Mouse (Mus musculus): ENCODE data around the gene Olfr470. TPM values are rescaled to one million over a fixed set of nuclear protein-coding genes. Genes with fewer than 3 reads are reported as not detected.
"Not testable (repeated sequence)": the region's sequence is repeated elsewhere in the genome, so short reads cannot be mapped to it uniquely, and the experiment has no call there.

Olfr470 gene
- not detected in 2 replicates for polyA plus RNA-seq (2015; fragmentation: Nextera tagmentation; extraction: Ambion mirVana)

DNA sequence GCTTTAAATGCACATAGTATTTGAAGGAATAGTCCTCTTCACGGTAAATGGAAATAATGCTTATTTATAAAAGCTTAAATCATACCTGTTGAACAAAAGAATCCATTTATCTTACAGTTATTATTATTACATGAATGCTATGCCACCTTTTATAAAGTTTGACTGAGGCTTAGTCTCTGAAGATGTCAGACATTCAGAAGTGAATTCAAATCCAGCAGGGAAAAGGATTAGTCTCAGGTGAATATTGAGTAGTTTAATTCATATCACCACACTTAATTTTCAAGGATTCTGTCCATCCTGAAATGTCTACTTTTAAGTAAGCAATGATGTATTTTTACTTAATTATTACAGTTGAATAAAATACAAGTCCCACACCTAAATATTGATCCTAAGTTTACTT, at the start of gene Olfr470:
TSS of gene Olfr470 (minus strand) at position 101 of the 400 bp plus-strand sequence.
- ATAC-seq: not testable (repeated sequence)

DNA sequence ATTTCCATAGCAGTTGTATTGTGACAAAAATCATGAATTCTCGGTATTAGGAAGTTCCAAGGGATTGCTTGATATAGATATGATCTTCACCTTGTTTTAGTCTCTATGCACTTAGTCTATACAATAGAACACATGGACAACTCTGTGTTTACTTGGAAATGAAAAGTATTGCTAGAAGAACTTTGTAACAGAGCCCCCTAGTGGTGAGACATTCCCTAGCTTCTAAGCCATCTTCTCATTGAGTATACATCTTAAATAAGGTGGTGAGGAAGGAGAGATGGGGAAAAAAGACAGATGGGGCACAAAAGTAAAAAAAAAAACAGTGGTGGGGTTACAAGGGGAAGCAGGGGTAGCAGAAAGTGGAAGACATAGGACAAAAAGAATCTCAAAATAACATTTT, 5.6 kb downstream of the Olfr470 start:
- Histone ChIP-seq H3K27me3 (replicated peaks; ENCODE audit: control insufficient read depth, insufficient read depth, low read length) (no peaks in the 10 kb centered on the region), H3K9me3 (ENCODE audit: control insufficient read depth, low read length) (no peaks in the 10 kb centered on the region), H3K9ac (replicated peaks; ENCODE audit: low read depth, low read length) (no peak overlapping the region), H3K4me2 (ENCODE audit: low read length) (no peak overlapping the region), H3K4me1 (replicated peaks; ENCODE audit: control insufficient read depth, insufficient read depth, low read length) (no peaks in the 10 kb centered on the region), H3K4me3 (replicated peaks; ENCODE audit: low read length) (no peak overlapping the region), H3K27ac (ENCODE audit: low read length) (no peak overlapping the region), H3K36me3 (ENCODE audit: control insufficient read depth, insufficient read depth) (no peaks in the 10 kb centered on the region)
- no peak for ATAC-seq
- WGBS: 79% methylated on average over 1 of the region's 1 CpGs

More for the DNA sequence above, at the start of gene Olfr470:
- H3K27ac ChIP-seq (ENCODE audit: low read length); H3K36me3 ChIP-seq (ENCODE audit: control insufficient read depth, insufficient read depth); H3K4me2 ChIP-seq (ENCODE audit: low read length); H3K27me3 ChIP-seq (replicated peaks; ENCODE audit: control insufficient read depth, insufficient read depth, low read length); H3K9me3 ChIP-seq (ENCODE audit: control insufficient read depth, low read length); H3K9ac ChIP-seq (replicated peaks; ENCODE audit: low read depth, low read length); H3K4me1 ChIP-seq (replicated peaks; ENCODE audit: control insufficient read depth, insufficient read depth, low read length); H3K4me3 ChIP-seq (replicated peaks; ENCODE audit: low read length): not testable (repeated sequence)
- 79% methylated on average over 1 of the region's 1 CpGs for WGBS

DNA sequence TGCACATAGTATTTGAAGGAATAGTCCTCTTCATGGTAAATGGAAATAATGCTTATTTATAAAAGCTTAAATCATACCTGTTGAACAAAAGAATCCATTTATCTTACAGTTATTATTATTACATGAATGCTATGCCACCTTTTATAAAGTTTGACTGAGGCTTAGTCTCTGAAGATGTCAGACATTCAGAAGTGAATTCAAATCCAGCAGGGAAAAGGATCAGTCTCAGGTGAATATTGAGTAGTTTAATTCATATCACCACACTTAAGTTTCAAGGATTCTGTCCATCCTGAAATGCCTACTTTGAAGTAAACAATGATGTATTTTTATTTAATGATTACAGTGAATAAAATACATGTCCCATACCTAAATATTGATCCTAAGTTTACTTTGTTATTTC, 21.8 kb downstream of the Olfr470 start, which contains the start of gene Olfr469:
TSS of gene Olfr469 (minus strand) at position 101 of the 400 bp plus-strand sequence.
- H3K27ac ChIP-seq (ENCODE audit: low read length); H3K36me3 ChIP-seq (ENCODE audit: control insufficient read depth, insufficient read depth); H3K27me3 ChIP-seq (replicated peaks; ENCODE audit: control insufficient read depth, insufficient read depth, low read length); H3K4me3 ChIP-seq (replicated peaks; ENCODE audit: low read length); H3K9ac ChIP-seq (replicated peaks; ENCODE audit: low read depth, low read length); H3K4me1 ChIP-seq (replicated peaks; ENCODE audit: control insufficient read depth, insufficient read depth, low read length); H3K4me2 ChIP-seq (ENCODE audit: low read length); H3K9me3 ChIP-seq (ENCODE audit: control insufficient read depth, low read length); ATAC-seq: not testable (repeated sequence)

DNA sequence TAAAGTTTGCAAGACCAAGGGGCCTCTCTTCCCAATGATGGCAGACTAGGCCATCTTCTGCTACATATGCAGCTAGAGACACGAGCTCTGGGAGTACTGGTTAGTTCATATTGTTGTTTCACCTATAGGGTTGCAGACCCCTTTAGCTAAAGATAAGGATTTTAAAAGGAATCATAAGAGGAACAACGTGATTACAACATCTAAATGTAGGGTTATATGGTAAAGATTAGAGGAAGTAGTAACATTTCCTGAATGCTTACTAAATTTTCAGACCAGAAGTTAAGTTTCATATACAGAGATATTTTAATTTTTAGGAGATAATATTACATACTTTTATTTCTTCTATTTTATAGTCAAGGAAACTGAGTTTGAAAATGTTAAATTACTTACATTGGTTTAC, 23.4 kb downstream of the Olfr470 start:
- ATAC-seq; H3K27me3 ChIP-seq (replicated peaks; ENCODE audit: control insufficient read depth, insufficient read depth, low read length): not testable (repeated sequence)

DNA sequence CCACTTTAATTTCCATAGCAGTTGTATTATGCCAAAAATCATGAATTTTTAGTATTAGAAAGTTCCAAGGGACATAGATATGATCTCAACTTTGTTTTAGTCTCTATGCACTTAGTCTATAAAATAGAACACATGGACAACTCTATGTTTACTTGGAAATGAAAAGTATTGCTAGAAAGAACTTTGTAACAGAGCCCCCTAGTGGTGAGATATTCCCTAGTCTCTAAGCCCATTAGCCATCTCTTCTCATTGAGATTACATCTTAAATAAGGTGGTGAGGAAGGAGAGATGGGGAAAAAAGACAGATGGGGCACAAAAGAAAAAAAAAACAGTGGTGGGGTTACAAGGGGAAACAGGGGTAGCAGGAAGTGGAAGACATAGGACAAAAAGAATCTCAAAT, 27.8 kb downstream of the Olfr470 start:
- H3K4me3 ChIP-seq (replicated peaks; ENCODE audit: low read length): no peak overlapping the region
- no peak for ATAC-seq

More for the DNA sequence above, 23.4 kb downstream of the Olfr470 start:
- H3K27ac ChIP-seq (ENCODE audit: low read length); H3K36me3 ChIP-seq (ENCODE audit: control insufficient read depth, insufficient read depth); H3K4me1 ChIP-seq (replicated peaks; ENCODE audit: control insufficient read depth, insufficient read depth, low read length); H3K4me3 ChIP-seq (replicated peaks; ENCODE audit: low read length); H3K4me2 ChIP-seq (ENCODE audit: low read length); H3K9me3 ChIP-seq (ENCODE audit: control insufficient read depth, low read length); H3K9ac ChIP-seq (replicated peaks; ENCODE audit: low read depth, low read length): not testable (repeated sequence)
- WGBS: 76% methylated on average over 2 of the region's 2 CpGs

DNA sequence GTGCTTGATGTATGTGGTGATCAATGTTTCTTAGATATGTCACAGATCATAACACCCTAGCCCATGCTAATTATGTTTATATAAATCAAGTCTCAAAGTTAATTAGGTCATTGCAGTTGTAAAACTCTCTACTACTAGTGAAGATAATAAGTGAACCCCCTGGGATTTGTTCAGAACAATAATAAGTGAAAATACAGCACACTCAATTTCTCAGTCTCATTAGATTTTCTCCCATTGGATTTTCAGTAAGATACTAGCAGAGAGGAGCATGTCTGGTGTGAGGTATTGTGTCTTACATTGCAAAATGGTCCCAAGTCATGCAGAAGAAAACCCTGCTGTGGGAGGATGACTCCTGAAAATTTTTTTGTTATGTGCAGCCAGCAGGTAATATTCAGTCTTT, 35.3 kb downstream of the Olfr470 start, which contains the start of gene Olfr467:
TSS of gene Olfr467 (plus strand) at position 301 of the 400 bp plus-strand sequence.
- no peaks in the 10 kb centered on the region for H3K9me3 ChIP-seq (ENCODE audit: control insufficient read depth, low read length)
- H3K27ac ChIP-seq (ENCODE audit: low read length): no peak within 1 kb of the TSS
- no peak for ATAC-seq
- H3K9ac ChIP-seq (replicated peaks; ENCODE audit: low read depth, low read length): no peak within 1 kb of the TSS
- no peaks in the 10 kb centered on the region for H3K36me3 ChIP-seq (ENCODE audit: control insufficient read depth, insufficient read depth)
- no peak within 1 kb of the TSS for H3K4me3 ChIP-seq (replicated peaks; ENCODE audit: low read length)
- H3K4me2 ChIP-seq (ENCODE audit: low read length): no peak within 1 kb of the TSS
- H3K4me1 ChIP-seq (replicated peaks; ENCODE audit: control insufficient read depth, insufficient read depth, low read length): no peaks in the 10 kb centered on the region
- no peaks in the 10 kb centered on the region for H3K27me3 ChIP-seq (replicated peaks; ENCODE audit: control insufficient read depth, insufficient read depth, low read length)

More for the DNA sequence above, 27.8 kb downstream of the Olfr470 start:
- H3K36me3 ChIP-seq (ENCODE audit: control insufficient read depth, insufficient read depth): no peaks in the 10 kb centered on the region
- H3K27me3 ChIP-seq (replicated peaks; ENCODE audit: control insufficient read depth, insufficient read depth, low read length): no peaks in the 10 kb centered on the region
- no peak overlapping the region for H3K4me2 ChIP-seq (ENCODE audit: low read length)
- H3K4me1 ChIP-seq (replicated peaks; ENCODE audit: control insufficient read depth, insufficient read depth, low read length): no peaks in the 10 kb centered on the region
- no peaks in the 10 kb centered on the region for H3K9me3 ChIP-seq (ENCODE audit: control insufficient read depth, low read length)
- H3K27ac ChIP-seq (ENCODE audit: low read length): no peak overlapping the region
- no peak overlapping the region for H3K9ac ChIP-seq (replicated peaks; ENCODE audit: low read depth, low read length)

DNA sequence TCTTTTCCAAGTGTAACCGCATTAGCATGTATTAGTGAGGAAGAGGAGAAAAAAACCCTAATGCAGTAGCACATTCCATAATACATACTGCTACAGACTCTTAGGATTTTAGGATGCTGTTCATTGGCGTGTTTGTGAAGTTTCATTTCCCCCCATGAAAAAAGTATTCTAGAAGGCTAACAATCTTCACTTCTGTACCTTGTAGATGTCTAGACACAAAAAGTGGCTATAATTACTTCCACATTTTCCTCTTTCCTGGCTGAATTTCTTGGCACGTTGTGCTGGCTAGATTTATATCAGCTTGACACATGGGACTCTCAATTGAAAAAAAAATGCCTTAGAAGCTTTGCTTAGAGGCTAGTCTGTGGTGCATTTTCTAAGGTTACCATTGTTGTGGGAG, 45.2 kb downstream of the Olfr470 start:
- no peak overlapping the region for H3K27ac ChIP-seq (ENCODE audit: low read length)
- no peaks in the 10 kb centered on the region; the same call in 1 of the 2 replicates for H3K9me3 ChIP-seq (ENCODE audit: control insufficient read depth, low read length)
- no peaks in the 10 kb centered on the region for H3K4me1 ChIP-seq (replicated peaks; ENCODE audit: control insufficient read depth, insufficient read depth, low read length)
- H3K27me3 ChIP-seq (replicated peaks; ENCODE audit: control insufficient read depth, insufficient read depth, low read length): no peaks in the 10 kb centered on the region
- no peak overlapping the region for H3K4me2 ChIP-seq (ENCODE audit: low read length)
- H3K36me3 ChIP-seq (ENCODE audit: control insufficient read depth, insufficient read depth): no peaks in the 10 kb centered on the region
- H3K9ac ChIP-seq (replicated peaks; ENCODE audit: low read depth, low read length): no peak overlapping the region
- 81% methylated on average over 3 of the region's 3 CpGs for WGBS
- no peak overlapping the region for H3K4me3 ChIP-seq (replicated peaks; ENCODE audit: low read length)
- no peak for ATAC-seq

DNA sequence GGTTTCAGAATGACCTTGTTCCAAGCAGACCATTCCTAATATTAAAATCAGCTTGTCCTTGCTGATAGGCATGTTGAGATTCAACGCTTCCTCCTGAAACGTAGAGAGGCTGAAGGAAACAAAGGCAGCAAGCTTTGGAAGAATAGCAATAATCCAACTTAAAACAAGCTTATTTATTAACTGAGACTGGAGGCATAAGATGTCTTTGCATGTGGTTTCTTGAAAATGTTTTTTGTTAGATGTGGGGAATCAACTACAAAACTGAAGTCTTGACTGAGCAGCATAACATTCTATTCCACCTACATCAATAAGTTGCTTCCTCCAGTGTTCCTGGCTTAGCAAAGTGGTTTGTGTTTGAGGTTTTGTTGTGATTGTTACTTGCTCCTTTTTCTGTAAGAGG, 46.2 kb downstream of the Olfr470 start, which contains the start of gene Ovch2:
TSS of gene Ovch2 (minus strand) at position 101 of the 400 bp plus-strand sequence.
- ATAC-seq: no peak
- no peaks in the 10 kb centered on the region for H3K36me3 ChIP-seq (ENCODE audit: control insufficient read depth, insufficient read depth)
- no peak within 1 kb of the TSS for H3K27ac ChIP-seq (ENCODE audit: low read length)
- no peaks in the 10 kb centered on the region for H3K27me3 ChIP-seq (replicated peaks; ENCODE audit: control insufficient read depth, insufficient read depth, low read length)
- WGBS: 91% methylated on average over 2 of the region's 2 CpGs
- H3K4me3 ChIP-seq (replicated peaks; ENCODE audit: low read length): no peak within 1 kb of the TSS
- H3K4me2 ChIP-seq (ENCODE audit: low read length): no peak within 1 kb of the TSS
- H3K4me1 ChIP-seq (replicated peaks; ENCODE audit: control insufficient read depth, insufficient read depth, low read length): no peaks in the 10 kb centered on the region
- H3K9me3 ChIP-seq (ENCODE audit: control insufficient read depth, low read length): no peaks in the 10 kb centered on the region; the same call in 1 of the 2 replicates
- H3K9ac ChIP-seq (replicated peaks; ENCODE audit: low read depth, low read length): no peak within 1 kb of the TSS

DNA sequence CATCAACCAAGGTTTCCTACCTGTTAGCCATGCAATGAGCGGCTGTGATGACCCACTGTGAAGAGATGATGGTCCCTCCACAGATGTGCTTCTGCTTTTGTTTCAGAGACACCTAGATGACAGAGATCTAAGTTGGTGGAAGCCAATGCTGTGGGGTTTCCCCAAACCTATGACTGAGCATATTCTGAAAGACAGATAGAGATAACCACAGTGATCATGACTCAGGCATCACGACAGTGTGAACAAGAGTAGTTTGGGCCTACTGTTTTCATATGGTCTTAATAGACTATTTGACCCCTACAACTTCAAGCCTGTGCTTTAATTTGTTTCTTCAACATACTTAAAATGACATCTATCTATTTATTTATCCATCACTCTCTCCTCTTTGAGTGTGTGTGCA, 50.8 kb downstream of the Olfr470 start:
- Histone ChIP-seq H3K27me3 (replicated peaks; ENCODE audit: control insufficient read depth, insufficient read depth, low read length) (no peaks in the 10 kb centered on the region), H3K4me3 (replicated peaks; ENCODE audit: low read length) (no peak overlapping the region), H3K27ac (ENCODE audit: low read length) (no peak overlapping the region), H3K4me2 (ENCODE audit: low read length) (no peak overlapping the region), H3K9ac (replicated peaks; ENCODE audit: low read depth, low read length) (no peak overlapping the region), H3K9me3 (ENCODE audit: control insufficient read depth, low read length) (no peaks in the 10 kb centered on the region), H3K36me3 (ENCODE audit: control insufficient read depth, insufficient read depth) (no peaks in the 10 kb centered on the region), H3K4me1 (replicated peaks; ENCODE audit: control insufficient read depth, insufficient read depth, low read length) (no peaks in the 10 kb centered on the region)
- ATAC-seq: no peak
- WGBS: 91% methylated on average over 2 of the region's 2 CpGs
